Mouse (Mus musculus) brain, embryonic 14.5 days (tissue): ENCODE data around the gene Olfr205.
"Not testable (repeated sequence)": the region's sequence is repeated elsewhere in the genome, so short reads cannot be mapped to it uniquely, and the experiment has no call there.

Experiments
- CTCF ChIP-seq: fragments of 200-500 bp; IDR thresholded peaks from 2 replicates; pipeline ENCODE4 v1.5.1; 2012; ENCODE audit warnings: inconsistent platforms, mild to moderate bottlenecking, moderate library complexity, borderline replicate concordance; ENCODE audit not compliant: insufficient read depth, insufficient read length; ENCODE audit errors: extremely low read depth
- POLR2A ChIP-seq: fragments of 200-500 bp; IDR thresholded peaks from 2 replicates; pipeline ENCODE4 v1.6.1; 2012; ENCODE audit warnings: mild to moderate bottlenecking, inconsistent platforms, borderline replicate concordance; ENCODE audit not compliant: poor library complexity, insufficient read depth, insufficient read length, severe bottlenecking; ENCODE audit errors: extremely low read depth

- TF ChIP-seq CTCF, POLR2A: not testable (repeated sequence)
Observed at GRCm38 (mm10) chr16:59287576-59287975, 43.4 kb downstream of the Olfr205 start.
